Mouse (Mus musculus) lung, postnatal 4 days (tissue): ENCODE data around the gene 1700057G04Rik.
"Not testable (repeated sequence)": the region's sequence is repeated elsewhere in the genome, so short reads cannot be mapped to it uniquely, and the experiment has no call there.

ENCODE experiments used
- DNase-seq, 2 experiments: peaks; one replicate each; pipeline ENCODE4 v3.0.0; 2021

Gene 1700057G04Rik

GRCm38 (mm10) chr9:92305620-92306220, 3.5 kb upstream of the 1700057G04Rik start:
- no peak for DNase-seq

- no peak for DNase-seq
Observed at GRCm38 (mm10) chr9:92316791-92317190, 7.6 kb downstream of the 1700057G04Rik start.

GRCm38 (mm10) chr9:92325936-92326335, 16.8 kb downstream of the 1700057G04Rik start:
- DNase-seq, result not testable (repeated sequence)

- DNase-seq, result no peak
Observed at GRCm38 (mm10) chr9:92326813-92327212, 17.6 kb downstream of the 1700057G04Rik start.

GRCm38 (mm10) chr9:92331383-92331782, 22.2 kb downstream of the 1700057G04Rik start:
- no peak for DNase-seq

GRCm38 (mm10) chr9:92334845-92335244, 25.7 kb downstream of the 1700057G04Rik start:
- no peak for DNase-seq

- no peak for DNase-seq
Observed at GRCm38 (mm10) chr9:92335277-92335818, 26.2 kb downstream of the 1700057G04Rik start.

GRCm38 (mm10) chr9:92337063-92337462, 27.9 kb downstream of the 1700057G04Rik start:
- DNase-seq, result no peak

- no peak for DNase-seq
Observed at GRCm38 (mm10) chr9:92337661-92338060, 28.5 kb downstream of the 1700057G04Rik start.

GRCm38 (mm10) chr9:92338954-92339353, 29.8 kb downstream of the 1700057G04Rik start:
- DNase-seq, result no peak

- DNase-seq, result no peak
Observed at GRCm38 (mm10) chr9:92351924-92352323, 42.7 kb downstream of the 1700057G04Rik start.

GRCm38 (mm10) chr9:92353306-92353705, 44.1 kb downstream of the 1700057G04Rik start:
- DNase-seq, result no peak

GRCm38 (mm10) chr9:92360691-92361310, 51.6 kb downstream of the 1700057G04Rik start:
- DNase-seq, result no peak

- no peak for DNase-seq
Observed at GRCm38 (mm10) chr9:92363478-92363877, 54.3 kb downstream of the 1700057G04Rik start.

GRCm38 (mm10) chr9:92368920-92369319, 59.7 kb downstream of the 1700057G04Rik start:
- no peak for DNase-seq

GRCm38 (mm10) chr9:92373896-92374295, 64.7 kb downstream of the 1700057G04Rik start:
- DNase-seq, result no peak

- DNase-seq, result no peak
Observed at GRCm38 (mm10) chr9:92374705-92375199, 65.6 kb downstream of the 1700057G04Rik start.

- DNase-seq, result no peak
Observed at GRCm38 (mm10) chr9:92375378-92375777, 66.2 kb downstream of the 1700057G04Rik start.

GRCm38 (mm10) chr9:92377967-92378366, 68.8 kb downstream of the 1700057G04Rik start:
- DNase-seq, result peak in 1 of 2 experiments; percentile 28

GRCm38 (mm10) chr9:92379240-92379639, 70.1 kb downstream of the 1700057G04Rik start:
- no peak for DNase-seq

GRCm38 (mm10) chr9:92383415-92383814, 74.2 kb downstream of the 1700057G04Rik start:
- no peak for DNase-seq

- no peak for DNase-seq
Observed at GRCm38 (mm10) chr9:92384401-92384800, 75.2 kb downstream of the 1700057G04Rik start.

GRCm38 (mm10) chr9:92385831-92386230, 76.7 kb downstream of the 1700057G04Rik start:
- DNase-seq, result no peak

GRCm38 (mm10) chr9:92386871-92387270, 77.7 kb downstream of the 1700057G04Rik start:
- no peak for DNase-seq
